Mouse (Mus musculus) MEL (cell line): Measurements from ENCODE around the gene Scube3. TPM values are rescaled to one million over a fixed set of nuclear protein-coding genes. Genes with fewer than 3 reads are reported as not detected.

ENCODE experiments used
- DNase-seq: peaks from one replicate; pipeline ENCODE4 v3.0.0; 2011; ENCODE audit warnings: low read depth, low spot score
- H3K27ac ChIP-seq: 2 replicates; pipeline ENCODE4 v1.5.1; 2012; ENCODE audit warnings: low read depth, mild to moderate bottlenecking, control low read depth, low read length, moderate library complexity; ENCODE audit not compliant: control insufficient read depth
- H3K27me3 ChIP-seq, 2 experiments: fragments of 150-350 bp in 1 of 2; sonication (generic) in 1 of 2; 2 replicates each; pipeline ENCODE4 v1.6.1; 2012; ENCODE audit warnings: low read length in 2 of 2, mild to moderate bottlenecking in 2 of 2, improper control_type of control experiment in 1 of 2, moderate library complexity in 1 of 2; ENCODE audit not compliant: insufficient read depth in 2 of 2, control insufficient read depth in 1 of 2
- H3K36me3 ChIP-seq, 2 experiments: 2 replicates each; pipeline ENCODE4 v1.6.1; 2012 to 2014; ENCODE audit warnings: low read length in 2 of 2, improper control_type of control experiment in 1 of 2, inconsistent platforms in 1 of 2, mild to moderate bottlenecking in 1 of 2; ENCODE audit not compliant: insufficient read depth in 2 of 2, control insufficient read depth in 1 of 2
- H3K4me1 ChIP-seq, 2 experiments: fragments of 150-350 bp in 1 of 2; sonication (generic) in 1 of 2; 2 replicates each; pipeline ENCODE4 v1.6.1; 2012; ENCODE audit warnings: low read length in 2 of 2, improper control_type of control experiment in 1 of 2, mild to moderate bottlenecking in 1 of 2; ENCODE audit not compliant: insufficient read depth in 2 of 2, control insufficient read depth in 1 of 2
- H3K4me3 ChIP-seq, 2 experiments: fragments of 150-350 bp in 1 of 2; sonication (generic) in 1 of 2; 2 replicates each; pipeline ENCODE4 v1.5.1; 2012; ENCODE audit warnings: low read depth in 2 of 2, low read length in 2 of 2, mild to moderate bottlenecking in 2 of 2, moderate library complexity in 2 of 2, control low read depth in 1 of 2, improper control_type of control experiment in 1 of 2; ENCODE audit not compliant: control insufficient read depth in 1 of 2, insufficient read depth in 1 of 2
- H3K79me2 ChIP-seq: 2 replicates; pipeline ENCODE4 v1.6.1; 2012; ENCODE audit warnings: mild to moderate bottlenecking, low read length, moderate library complexity; ENCODE audit not compliant: control insufficient read depth, poor library complexity, insufficient read depth
- H3K9ac ChIP-seq: 2 replicates; pipeline ENCODE4 v1.6.1; 2012; ENCODE audit warnings: low read depth, mild to moderate bottlenecking, control low read depth, low read length, moderate library complexity; ENCODE audit not compliant: control insufficient read depth, poor library complexity, severe bottlenecking
- H3K9me3 ChIP-seq: fragments of 150-350 bp; sonication (generic); replicated peaks from 2 replicates; pipeline ENCODE4 v1.6.1; 2012; ENCODE audit warnings: mild to moderate bottlenecking, low read length, improper control_type of control experiment, moderate library complexity; ENCODE audit not compliant: insufficient read depth
- BHLHE40 ChIP-seq: IDR thresholded peaks from 2 replicates; pipeline ENCODE4 v1.6.1; 2012; ENCODE audit warnings: low read depth, mild to moderate bottlenecking, inconsistent platforms, low read length, improper control_type of control experiment, borderline replicate concordance
- CHD2 ChIP-seq: IDR thresholded peaks from 2 replicates; pipeline ENCODE4 v1.6.1; 2011; ENCODE audit warnings: low read length, improper control_type of control experiment
- CTCF ChIP-seq, 3 experiments: IDR thresholded peaks in 2 of 3; conservative IDR thresholded peaks in 1 of 3; 2 replicates each; pipeline ENCODE4 v1.5.1; 2011 to 2012; ENCODE audit warnings: low read length in 3 of 3, low read depth in 2 of 3, mild to moderate bottlenecking in 2 of 3, improper control_type of control experiment in 1 of 3, inconsistent platforms in 1 of 3, mixed read lengths in 1 of 3, moderate library complexity in 1 of 3; ENCODE audit not compliant: control insufficient read depth in 1 of 3, insufficient read depth in 1 of 3, poor library complexity in 1 of 3, severe bottlenecking in 1 of 3
- ELF1 ChIP-seq: IDR thresholded peaks from 2 replicates; pipeline ENCODE4 v1.6.1; 2014; ENCODE audit warnings: low read depth, mild to moderate bottlenecking, inconsistent platforms, low read length, improper control_type of control experiment, moderate library complexity
- ETS1 ChIP-seq: IDR thresholded peaks from 2 replicates; pipeline ENCODE4 v1.6.1; 2012; ENCODE audit warnings: low read depth, mild to moderate bottlenecking, inconsistent platforms, low read length, improper control_type of control experiment, moderate library complexity
- GATA1 ChIP-seq: IDR thresholded peaks from 2 replicates; pipeline ENCODE4 v1.6.1; 2011; ENCODE audit warnings: low read depth, low read length, improper control_type of control experiment
- HCFC1 ChIP-seq: IDR thresholded peaks from 2 replicates; pipeline ENCODE4 v1.6.1; 2012; ENCODE audit warnings: low read depth, mild to moderate bottlenecking, inconsistent platforms, low read length, improper control_type of control experiment, moderate library complexity
- JUND ChIP-seq: IDR thresholded peaks from 2 replicates; pipeline ENCODE4 v1.6.1; 2011; ENCODE audit warnings: low read depth, mild to moderate bottlenecking, improper control_type of control experiment, low read length
- MAX ChIP-seq: IDR thresholded peaks from 2 replicates; pipeline ENCODE4 v1.6.1; 2011; ENCODE audit warnings: low read length, improper control_type of control experiment
- MXI1 ChIP-seq: IDR thresholded peaks from 2 replicates; pipeline ENCODE4 v1.6.1; 2011; ENCODE audit warnings: mild to moderate bottlenecking, low read depth, low read length, improper control_type of control experiment
- MYC ChIP-seq: IDR thresholded peaks from 2 replicates; pipeline ENCODE4 v1.6.1; 2011; ENCODE audit warnings: low read depth, mild to moderate bottlenecking, low read length, improper control_type of control experiment, moderate library complexity
- POLR2A ChIP-seq, 2 experiments: IDR thresholded peaks; 2 replicates each; pipeline ENCODE4 v1.6.1; 2011 to 2012; ENCODE audit warnings: low read length in 2 of 2, mild to moderate bottlenecking in 2 of 2, control low read depth in 1 of 2, improper control_type of control experiment in 1 of 2, low read depth in 1 of 2, moderate library complexity in 1 of 2; ENCODE audit not compliant: control insufficient read depth in 1 of 2, insufficient read depth in 1 of 2, poor library complexity in 1 of 2
- POLR2AphosphoS5 ChIP-seq: IDR thresholded peaks from 2 replicates; pipeline ENCODE4 v1.6.1; 2012; ENCODE audit warnings: low read depth, borderline replicate concordance, mild to moderate bottlenecking, inconsistent platforms, low read length, moderate library complexity, mixed read lengths
- RAD21 ChIP-seq: IDR thresholded peaks from 2 replicates; pipeline ENCODE4 v1.6.1; 2011; ENCODE audit warnings: mild to moderate bottlenecking, low read depth, low read length, improper control_type of control experiment
- RCOR1 ChIP-seq: IDR thresholded peaks from 2 replicates; pipeline ENCODE4 v1.6.1; 2012; ENCODE audit warnings: low read depth, mild to moderate bottlenecking, inconsistent platforms, low read length, improper control_type of control experiment
- TBP ChIP-seq: IDR thresholded peaks from 2 replicates; pipeline ENCODE4 v1.8.0; 2011; ENCODE audit warnings: low read depth, low read length, improper control_type of control experiment
- TCF12 ChIP-seq: IDR thresholded peaks from 2 replicates; pipeline ENCODE4 v1.6.1; 2014; ENCODE audit warnings: low read depth, mild to moderate bottlenecking, inconsistent platforms, low read length, improper control_type of control experiment, moderate library complexity
- USF1 ChIP-seq: IDR thresholded peaks from 2 replicates; pipeline ENCODE4 v1.6.1; 2014; ENCODE audit warnings: low read depth, mild to moderate bottlenecking, inconsistent platforms, low read length, improper control_type of control experiment, moderate library complexity
- USF2 ChIP-seq, 2 experiments: IDR thresholded peaks; 2 replicates each; pipeline ENCODE4 v1.6.1; 2011 to 2012; ENCODE audit warnings: improper control_type of control experiment in 2 of 2, low read length in 2 of 2, borderline replicate concordance in 1 of 2, inconsistent platforms in 1 of 2, low read depth in 1 of 2, mild to moderate bottlenecking in 1 of 2; ENCODE audit not compliant: insufficient read depth in 1 of 2
- ZC3H11A ChIP-seq: IDR thresholded peaks from 2 replicates; pipeline ENCODE4 v1.6.1; 2012; ENCODE audit warnings: low read depth, mild to moderate bottlenecking, inconsistent platforms, low read length, improper control_type of control experiment
- ZKSCAN1 ChIP-seq: IDR thresholded peaks from 2 replicates; pipeline ENCODE4 v1.6.1; 2012; ENCODE audit warnings: low read depth, mild to moderate bottlenecking, inconsistent platforms, low read length, improper control_type of control experiment, moderate library complexity
- ZMIZ1 ChIP-seq: IDR thresholded peaks from 2 replicates; pipeline ENCODE4 v1.6.1; 2012; ENCODE audit warnings: low read depth, mild to moderate bottlenecking, inconsistent platforms, low read length, improper control_type of control experiment, moderate library complexity
- polyA plus RNA-seq, 2 experiments: library from polyadenylated mRNA; stranded (reverse) in 1 of 2; unstranded in 1 of 2; fragments of >175 nt in 1 of 2; fragments of >200 nt in 1 of 2; gene quantifications; 2 replicates each; pipeline versions ENCODE4 v1.2.1 to v1.2.4; 2012; ENCODE audit warnings: low replicate concordance in 2 of 2, low read depth in 1 of 2; ENCODE audit not compliant: insufficient read length in 2 of 2, insufficient read depth in 1 of 2, missing spikeins in 1 of 2
- total RNA-seq: library from RNA; depleted of rRNA; stranded (reverse); fragments of 300-350 nt; gene quantifications from 2 replicates; pipeline ENCODE4 v1.2.3, GENCODE M21; 2012

Gene Scube3
- total and polyA plus RNA-seq, 3 experiments: 0.03 to 0.04 TPM; not detected in 1

DNA sequence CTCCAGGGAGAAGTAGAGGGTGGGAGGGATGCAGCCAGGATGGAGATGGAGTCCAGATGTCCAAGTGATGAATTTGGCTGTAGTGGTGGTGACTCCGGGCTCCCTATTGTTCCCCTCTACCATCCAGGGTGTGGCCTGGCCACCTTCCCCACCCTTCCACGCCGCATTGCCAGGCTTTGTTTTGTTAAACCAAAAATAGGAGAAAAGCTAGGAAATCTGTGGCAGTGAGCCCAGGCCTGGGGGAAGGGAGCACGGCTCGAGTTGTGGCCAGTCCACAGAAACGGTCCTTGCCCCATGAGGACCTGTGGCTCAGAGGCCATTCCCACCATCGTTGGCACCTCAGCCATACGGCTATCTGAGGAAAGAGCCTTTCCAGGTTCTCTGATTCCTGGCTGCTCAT is 13.0 kb downstream of the Scube3 start:
- DNase-seq: no peak
- Histone ChIP-seq H3K27ac (no peak overlapping the region), H3K9me3 (no peaks in the 10 kb centered on the region), H3K27me3 (peaks cover 0 to 3% of the 10 kb centered on the region in 2 experiments; a peak in 2 of 4 replicates), H3K79me2 (no peaks in the 10 kb centered on the region), H3K36me3 (no peaks in the 10 kb centered on the region), H3K9ac (no peak overlapping the region), H3K4me1 (no peaks in the 10 kb centered on the region), H3K4me3 (no peak overlapping the region)
- TF ChIP-seq MXI1 (no peak), JUND (no peak), CTCF (IDR thresholded peaks at IDR 0.05 in 2 of 3, conservative IDR thresholded peaks at IDR 0.05 in 1 of 3; ENCODE audit: control insufficient read depth in 1 of 3, insufficient read depth in 1 of 3, low read depth in 2 of 3, low read length in 3 of 3, poor library complexity in 1 of 3, severe bottlenecking in 1 of 3) (no peak), TCF12 (no peak), CHD2 (no peak), USF2 (IDR thresholded peaks at IDR 0.05; ENCODE audit: borderline replicate concordance in 1 of 2, insufficient read depth in 1 of 2, low read depth in 1 of 2, low read length in 2 of 2) (no peak), TBP (no peak), HCFC1 (no peak), USF1 (no peak), RAD21 (no peak), POLR2A (IDR thresholded peaks at IDR 0.05; ENCODE audit: control insufficient read depth in 1 of 2, insufficient read depth in 1 of 2, low read depth in 1 of 2, low read length in 2 of 2, poor library complexity in 1 of 2) (no peak), ZC3H11A (no peak), MYC (no peak), ELF1 (no peak), RCOR1 (no peak), ZMIZ1 (no peak), MAX (no peak), ETS1 (no peak), POLR2AphosphoS5 (no peak), BHLHE40 (no peak)

DNA sequence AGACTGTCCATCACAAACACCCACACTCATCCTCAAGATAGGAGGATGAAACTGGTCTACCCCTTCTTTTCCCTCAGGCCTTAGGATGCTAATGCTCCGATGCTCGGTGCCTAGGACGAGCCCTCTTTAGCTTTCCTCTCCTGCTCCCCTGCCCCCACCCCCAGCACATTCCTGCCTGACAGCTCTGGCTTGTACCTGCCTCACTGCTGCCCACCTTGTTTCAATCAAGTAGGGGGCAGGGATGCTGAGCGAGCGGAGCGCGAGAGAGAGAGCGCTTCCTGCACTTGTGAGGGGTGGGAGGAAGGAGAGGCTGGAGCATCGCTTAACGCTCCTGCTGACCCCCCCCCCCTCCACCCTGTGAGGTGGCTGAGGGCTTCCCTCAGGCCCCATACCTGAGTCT is 18.4 kb downstream of the Scube3 start:
- no peaks in the 10 kb centered on the region for H3K79me2 ChIP-seq
- H3K9ac ChIP-seq: no peak overlapping the region
- no peaks in the 10 kb centered on the region for H3K9me3 ChIP-seq
- no peak for DNase-seq
- no peak overlapping the region for H3K27ac ChIP-seq
- no peak overlapping the region for H3K4me3 ChIP-seq
- H3K4me1 ChIP-seq: no peaks in the 10 kb centered on the region
- peaks cover 0 to 5% of the 10 kb centered on the region in 2 experiments; a peak in 3 of 4 replicates for H3K27me3 ChIP-seq
- TF ChIP-seq GATA1 (no peak), ZKSCAN1 (no peak)
- H3K36me3 ChIP-seq: no peaks in the 10 kb centered on the region
